Mouse (Mus musculus) G1E (cell line): ENCODE measurements at regions not wholly inside any gene's neighbourhood (a gene's known extent, or its start where the extent isn't known, plus 50 kb on each side); places are given as distances from the start of the nearest gene placed in this dataset.

Experiments
- CTCF ChIP-seq: IDR thresholded peaks from 2 replicates; pipeline ENCODE4 v1.5.1; 2012; ENCODE audit warnings: low read depth, low read length, inconsistent platforms, mixed read lengths
- GATA1 ChIP-seq: IDR thresholded peaks from 2 replicates; pipeline ENCODE4 v1.6.1; 2012; ENCODE audit warnings: borderline replicate concordance, low read length, inconsistent platforms, mixed read lengths
- POLR2AphosphoS5 ChIP-seq: IDR thresholded peaks from 2 replicates; pipeline ENCODE4 v1.6.1; 2012; ENCODE audit warnings: low read depth, low read length, inconsistent platforms; ENCODE audit not compliant: insufficient replicate concordance
- TAL1 ChIP-seq: conservative IDR thresholded peaks from 2 replicates; pipeline ENCODE4 v1.6.1; 2012; ENCODE audit warnings: low read depth, low read length, inconsistent platforms, mixed read lengths

DNA sequence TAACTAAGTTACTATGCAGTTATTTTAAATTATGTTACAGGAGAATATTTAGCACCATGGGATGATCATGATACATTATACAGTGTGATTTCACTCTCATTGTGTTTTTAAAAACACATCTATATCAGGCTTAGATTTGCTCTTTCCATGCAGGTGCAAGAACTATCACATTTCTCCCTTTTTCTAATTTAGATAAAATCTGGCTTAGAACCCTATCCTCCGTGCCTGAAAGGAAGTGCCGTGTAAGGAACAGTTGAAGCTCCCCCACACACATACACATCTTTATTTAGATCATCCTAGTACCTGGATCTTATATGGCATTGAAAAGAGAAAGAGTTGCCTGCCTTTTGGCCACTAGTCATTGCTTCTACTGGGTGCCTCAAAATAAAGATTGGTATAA is 925.0 kb upstream of the Gm7489 start:
- TF ChIP-seq CTCF (no peak), GATA1 (no peak), TAL1 (no peak), POLR2AphosphoS5 (no peak)
